Mouse (Mus musculus) frontal cortex, postnatal 10 days (tissue): ENCODE results near the gene Ate1.
"Not testable (repeated sequence)": the region's sequence is repeated elsewhere in the genome, so short reads cannot be mapped to it uniquely, and the experiment has no call there.

Source experiments
- DNase-seq, 2 experiments: peaks; one replicate each; pipeline ENCODE4 v3.0.0; 2022; ENCODE audit warnings: low spot score in 2 of 2, mixed read lengths in 1 of 2

Gene Ate1

DNA sequence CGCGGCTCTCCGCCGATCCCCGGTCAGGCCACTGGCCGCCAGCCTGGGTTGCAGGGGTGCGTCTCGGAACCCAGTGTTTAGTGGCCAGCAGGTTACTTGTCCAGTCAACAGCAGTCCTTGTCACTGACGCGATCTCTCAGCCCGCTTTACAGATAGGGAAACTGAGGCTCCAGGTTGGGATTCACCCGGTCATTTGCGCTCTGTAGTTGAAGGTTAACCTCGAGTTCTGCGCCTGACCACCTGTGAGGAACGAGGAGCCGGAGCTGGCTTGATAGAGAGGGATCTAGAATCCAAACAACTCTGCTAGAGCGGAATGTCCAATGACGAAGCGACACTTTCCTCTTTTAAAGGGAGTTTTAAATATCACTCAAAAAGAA is at the start of gene Ate1:
TSS of gene Ate1 (minus strand) at position 321 of the 377 bp plus-strand sequence.
- no peak for DNase-seq

DNA sequence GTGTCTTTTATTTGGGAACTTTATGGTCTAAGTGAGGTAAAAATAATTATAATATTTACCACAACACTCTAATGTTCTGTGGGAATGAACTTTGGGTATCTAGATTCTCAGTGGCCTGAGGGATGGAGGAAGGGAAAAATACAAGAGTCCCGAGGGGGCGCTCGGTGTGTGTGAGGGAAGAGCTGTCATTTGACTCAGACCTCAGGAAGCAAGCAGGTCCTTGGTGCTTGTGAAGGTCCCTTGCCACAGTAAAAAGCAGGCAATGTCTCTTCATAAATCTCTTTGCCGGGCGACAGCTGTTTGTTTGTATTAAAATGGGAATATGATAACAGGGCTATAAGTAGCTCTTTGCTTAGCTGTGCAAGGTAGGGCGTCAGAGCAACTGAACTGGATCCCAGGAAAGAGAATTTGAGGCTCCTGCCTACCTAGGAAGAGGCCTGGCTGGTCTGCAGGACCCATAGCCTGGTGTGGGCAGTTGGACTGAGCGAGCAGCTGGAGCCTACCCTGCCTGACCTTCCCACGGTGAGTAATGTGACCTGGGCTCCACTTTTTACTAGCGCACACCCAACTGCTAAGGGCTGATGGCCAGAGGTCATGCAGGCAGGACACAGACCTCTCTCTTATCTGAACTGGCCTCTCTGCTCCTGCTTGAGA is 48.7 kb upstream of the Ate1 start:
- DNase-seq: no peak

DNA sequence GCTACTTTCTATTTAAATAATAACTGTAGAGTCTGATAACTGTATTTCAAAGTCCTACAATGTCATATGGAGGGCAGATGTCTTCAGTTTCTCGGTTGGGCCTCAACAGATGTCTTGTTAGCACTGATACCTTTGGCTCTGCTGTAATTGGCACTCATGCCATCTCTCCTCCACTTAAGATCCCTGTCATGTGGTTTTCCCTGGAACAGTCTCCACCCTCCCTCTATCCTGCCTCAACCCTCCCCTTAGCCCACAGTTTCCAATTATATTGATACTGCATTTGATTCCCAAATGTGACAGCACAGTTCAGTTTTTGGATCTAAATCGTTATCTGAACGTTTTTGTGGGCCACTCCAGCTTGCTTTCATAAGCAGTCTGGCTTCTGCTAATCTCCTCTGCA is 44.4 kb upstream of the Ate1 start:
- DNase-seq: no peak

DNA sequence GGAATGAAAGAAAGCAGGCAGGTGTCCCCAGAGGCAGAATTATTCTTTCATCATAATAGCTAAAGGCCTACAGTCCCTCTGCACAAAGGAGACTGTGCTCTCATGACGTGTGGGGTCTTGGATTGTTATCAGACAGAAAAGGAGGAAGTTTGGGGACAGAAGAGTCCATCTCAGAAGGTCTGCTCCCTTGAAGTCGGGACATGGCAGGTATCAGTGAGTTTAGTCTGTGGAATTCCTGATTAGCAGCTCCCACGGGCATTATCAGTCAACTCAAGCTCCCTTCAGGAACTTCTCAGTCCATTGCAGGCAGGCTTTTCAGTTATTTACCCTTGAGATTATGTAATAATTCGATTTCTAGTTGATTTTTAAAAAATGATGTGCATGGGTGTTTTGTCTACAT is 43.7 kb upstream of the Ate1 start:
- no peak for DNase-seq

DNA sequence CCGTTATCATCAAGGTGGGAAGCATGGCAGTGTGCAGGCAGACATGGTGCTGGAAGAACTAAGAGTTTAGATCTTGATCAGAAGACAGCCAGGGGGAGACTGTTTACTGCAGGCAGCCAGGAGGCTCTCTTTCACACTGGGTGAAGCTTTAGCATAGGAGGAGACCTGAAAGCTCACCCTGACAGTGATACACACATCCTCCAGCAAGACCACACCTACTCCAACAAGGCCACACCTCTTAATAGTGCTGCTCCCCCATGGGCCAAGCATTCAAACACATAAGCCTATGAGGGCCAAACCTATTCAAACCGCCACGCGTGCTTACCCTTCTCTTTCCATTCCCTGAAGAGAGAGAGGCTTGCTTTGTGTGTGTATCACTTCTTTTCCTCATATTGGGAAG is 43.1 kb upstream of the Ate1 start:
- DNase-seq: no peak

DNA sequence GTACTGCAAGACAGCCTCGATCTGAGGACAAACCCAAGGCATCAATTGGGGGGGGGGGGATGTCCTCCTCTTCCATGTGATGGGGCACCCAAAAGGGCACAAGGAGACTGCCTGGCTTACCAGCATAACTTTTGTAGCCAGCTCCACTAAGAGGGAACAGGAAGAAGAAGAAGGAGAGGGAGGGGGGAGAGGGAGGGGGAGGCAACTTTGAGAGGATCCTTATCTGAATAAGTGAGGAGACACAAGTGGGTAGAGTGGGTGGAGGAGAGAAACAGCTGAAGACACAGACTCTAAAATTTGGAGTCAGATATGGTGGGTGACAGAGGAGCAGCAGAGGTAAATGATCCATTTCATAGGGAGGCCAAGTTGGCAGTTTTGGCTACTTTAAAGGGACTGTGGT is 40.8 kb upstream of the Ate1 start:
- DNase-seq: no peak

DNA sequence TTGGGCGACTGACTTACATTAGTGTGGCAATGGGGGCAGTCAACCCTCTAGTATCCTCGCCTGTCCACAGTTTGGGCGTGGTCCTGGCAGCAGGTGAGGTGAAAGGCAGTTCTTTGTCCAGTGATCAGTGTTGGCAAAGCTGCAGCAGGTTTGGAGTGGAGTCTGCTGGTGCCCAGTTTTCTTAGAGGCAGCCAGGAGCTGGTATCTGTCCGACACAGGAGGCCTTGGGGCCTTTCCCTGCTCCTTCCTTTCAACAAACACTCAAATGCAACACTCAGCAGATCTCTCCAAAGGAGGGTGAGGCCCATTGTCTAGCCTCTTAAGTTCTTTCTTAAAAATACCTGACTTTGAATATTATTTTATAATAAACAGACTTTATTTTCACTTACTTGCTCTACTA is 38.4 kb upstream of the Ate1 start:
- DNase-seq: no peak

DNA sequence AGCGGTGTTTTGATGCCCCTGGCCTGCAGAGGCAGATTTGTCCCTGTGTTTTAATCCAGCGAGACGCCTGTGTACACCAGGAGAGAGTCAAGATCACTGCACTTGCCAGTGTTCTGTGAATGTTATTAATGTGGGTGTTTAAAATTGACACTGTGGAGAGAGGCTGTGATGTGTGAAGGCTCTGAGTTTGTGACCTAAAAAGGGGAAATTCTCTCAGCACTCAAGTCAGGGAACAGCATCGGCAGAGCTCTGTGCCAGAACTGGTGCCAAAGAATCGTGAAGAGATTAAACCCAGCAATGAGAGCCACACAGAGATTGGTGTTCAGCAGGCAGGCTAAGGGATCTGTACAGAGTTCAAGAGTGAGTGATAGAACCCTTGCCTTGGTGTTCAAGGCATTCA is 35.4 kb upstream of the Ate1 start:
- DNase-seq: no peak

DNA sequence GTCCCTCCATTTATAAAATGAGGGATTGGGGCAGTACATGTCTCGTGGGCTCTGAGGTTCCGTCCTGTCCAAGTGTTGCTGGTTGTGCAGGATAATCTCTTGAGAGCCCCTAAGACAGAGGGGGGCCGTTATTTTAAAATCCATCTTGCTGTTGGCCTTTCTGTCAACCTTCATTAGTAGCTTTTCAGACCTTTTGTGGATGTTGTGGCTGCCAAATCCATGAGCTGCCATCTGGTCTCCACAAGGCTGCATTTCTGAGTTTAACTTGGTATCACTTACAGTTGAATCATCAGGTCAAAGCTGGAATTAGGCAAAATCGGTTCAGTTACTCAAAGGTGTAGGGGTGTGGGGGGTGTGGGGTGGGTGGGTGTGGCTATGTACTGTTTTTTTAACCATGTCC is 33.2 kb upstream of the Ate1 start:
- no peak for DNase-seq

DNA sequence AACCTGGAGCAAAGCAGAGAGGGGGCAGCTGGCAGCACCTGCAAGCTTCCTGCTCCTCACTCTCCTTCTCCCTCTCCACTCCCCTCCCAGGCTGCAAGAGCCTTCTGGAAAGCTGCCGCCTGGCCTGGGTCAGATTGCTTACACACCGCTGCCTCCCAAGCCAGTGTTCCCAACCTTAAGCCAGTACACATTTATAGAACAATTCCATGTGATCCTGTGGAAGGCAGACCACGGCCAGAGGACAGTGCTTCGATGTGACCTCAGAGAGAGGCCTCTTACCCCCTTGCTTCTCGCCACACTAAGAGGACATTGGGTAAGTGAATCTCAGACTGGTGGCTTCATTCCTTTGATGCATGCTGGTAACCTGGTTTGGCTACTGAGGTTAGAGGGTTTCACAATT is 32.6 kb upstream of the Ate1 start:
- DNase-seq: no peak

DNA sequence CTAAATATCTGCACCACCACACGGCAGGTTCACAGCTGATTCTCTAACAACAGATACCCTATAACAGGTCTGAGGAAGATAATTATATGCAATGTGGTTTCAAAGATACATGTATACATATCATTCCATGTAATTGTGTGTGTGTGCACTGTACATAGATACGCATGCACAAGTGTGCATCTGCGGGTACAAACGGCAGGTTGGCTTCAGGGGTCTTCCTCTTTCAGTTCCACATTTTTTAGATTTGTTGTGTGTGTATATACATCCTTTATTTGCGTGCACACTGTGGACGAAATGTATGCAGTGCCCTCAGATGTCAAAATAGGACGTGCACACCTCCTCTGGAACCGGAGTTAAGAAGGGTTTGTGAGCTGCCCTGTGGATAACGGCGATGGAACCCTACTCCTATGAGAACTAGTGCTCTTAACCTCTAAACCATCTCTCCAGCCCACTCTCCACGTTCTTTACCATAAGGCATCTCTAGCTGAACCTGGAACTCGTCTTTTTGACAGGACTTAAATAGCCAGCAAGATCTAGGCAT is 27.5 kb upstream of the Ate1 start:
- DNase-seq: no peak

DNA sequence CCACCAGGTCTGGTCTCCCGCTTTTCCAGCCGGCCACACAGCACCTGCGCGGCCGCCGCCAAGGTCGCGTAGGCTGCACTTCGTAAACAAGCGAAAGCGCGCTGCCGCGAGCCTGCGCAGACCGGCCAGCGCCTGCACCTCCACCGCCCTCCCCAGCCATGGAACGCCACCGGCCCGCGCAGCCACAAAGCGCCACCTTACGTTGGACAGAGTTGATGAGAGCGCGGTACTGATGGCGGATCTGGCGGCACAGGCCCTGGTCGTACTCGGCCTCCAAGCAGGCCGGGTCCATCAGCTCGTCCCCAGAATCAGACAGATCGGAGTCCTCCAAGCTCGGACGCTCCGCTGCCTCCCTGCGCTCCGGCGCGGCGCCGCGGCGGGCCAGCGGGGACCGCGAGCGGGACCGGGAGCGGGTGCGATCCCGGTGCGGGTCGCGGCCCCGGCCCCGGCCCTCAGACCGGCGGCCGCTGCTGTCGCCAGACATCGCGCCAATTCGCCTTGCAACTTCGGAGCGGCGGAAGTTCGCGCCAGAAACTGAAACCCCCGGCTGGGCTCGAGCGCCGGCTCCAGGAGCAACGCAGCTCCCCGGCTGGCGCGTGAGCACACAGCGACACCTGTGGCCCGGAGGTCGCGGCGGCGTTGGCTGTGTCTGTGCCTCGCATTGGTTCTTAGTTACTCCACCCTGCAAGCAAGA is 26.8 kb upstream of the Ate1 start:
- peak; percentile 76 to 88 for DNase-seq

DNA sequence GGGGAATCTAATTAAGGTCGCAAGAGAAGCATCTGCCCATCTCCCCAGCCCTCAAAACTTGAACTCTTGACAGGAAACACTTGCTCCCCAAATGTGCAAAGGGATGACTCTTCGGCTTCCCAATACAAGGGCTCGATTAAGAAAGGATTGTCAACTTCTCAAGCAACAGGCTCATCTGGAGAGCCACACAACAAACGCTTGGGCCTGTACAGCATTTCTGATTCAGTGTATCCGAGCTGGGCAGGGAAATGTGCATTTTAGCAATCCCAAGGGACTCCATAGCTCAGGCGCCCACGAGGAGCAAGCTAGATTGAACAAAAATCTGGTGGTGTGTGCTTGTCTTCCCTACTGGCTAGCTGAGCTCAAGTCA is 26.2 kb upstream of the Ate1 start:
- DNase-seq: no peak

DNA sequence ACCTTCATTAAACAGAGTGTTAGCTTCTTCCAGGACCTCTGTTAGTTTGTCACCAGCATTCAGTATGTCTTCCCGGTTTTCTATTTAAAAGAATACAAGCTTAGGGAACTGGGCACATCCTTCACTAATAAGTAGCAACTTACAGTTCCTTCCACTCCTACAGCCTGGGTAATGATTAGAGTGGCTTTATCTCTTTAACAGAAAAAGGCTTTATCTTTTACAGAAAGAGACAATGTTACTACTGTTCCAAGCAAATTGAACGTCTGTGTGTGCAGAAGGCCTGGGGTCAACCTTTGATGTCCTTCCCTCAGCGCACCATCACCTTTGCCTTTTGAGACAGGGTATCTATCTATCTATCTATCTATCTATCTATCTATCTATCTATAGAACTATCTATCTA is 25.7 kb upstream of the Ate1 start:
- no peak for DNase-seq

DNA sequence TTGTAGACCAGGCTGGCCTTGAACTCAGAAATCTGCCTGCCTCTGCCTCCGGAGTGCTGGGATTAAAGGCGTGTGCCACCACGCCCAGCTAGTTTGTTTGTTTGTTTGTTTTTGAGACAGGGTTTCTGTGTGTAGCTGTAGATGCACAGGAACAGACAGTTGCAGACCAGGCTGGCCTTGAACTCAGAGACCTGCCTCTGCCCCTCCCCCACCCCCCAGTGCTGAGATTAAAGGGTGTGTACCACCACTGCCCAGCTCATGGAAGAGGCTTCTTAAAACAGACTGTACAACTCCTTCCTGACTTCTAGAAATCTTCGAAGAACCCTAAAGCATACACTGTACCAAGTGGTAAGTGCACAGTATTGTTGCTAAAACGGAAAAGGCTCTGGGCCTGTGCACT is 25.2 kb upstream of the Ate1 start:
- no peak for DNase-seq

DNA sequence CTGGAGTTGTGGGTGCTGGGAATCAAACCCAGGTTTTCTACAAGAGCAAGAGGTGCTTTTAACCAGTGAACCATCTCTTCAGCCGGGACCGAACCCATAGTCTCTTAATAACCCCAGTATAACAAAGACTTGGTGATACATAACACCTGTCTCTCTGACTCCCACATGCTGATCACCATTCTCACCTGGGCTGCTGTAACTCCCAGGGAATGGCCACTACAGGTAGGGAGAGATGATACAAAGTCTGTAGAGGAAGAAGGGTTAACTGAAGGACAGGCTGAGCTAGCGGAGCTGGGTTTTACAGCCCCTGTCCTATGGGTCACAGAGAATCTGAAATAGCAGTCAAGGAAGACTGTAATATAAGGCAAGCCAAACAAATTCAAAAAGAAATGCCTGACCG is 23.0 kb upstream of the Ate1 start:
- DNase-seq: no peak

DNA sequence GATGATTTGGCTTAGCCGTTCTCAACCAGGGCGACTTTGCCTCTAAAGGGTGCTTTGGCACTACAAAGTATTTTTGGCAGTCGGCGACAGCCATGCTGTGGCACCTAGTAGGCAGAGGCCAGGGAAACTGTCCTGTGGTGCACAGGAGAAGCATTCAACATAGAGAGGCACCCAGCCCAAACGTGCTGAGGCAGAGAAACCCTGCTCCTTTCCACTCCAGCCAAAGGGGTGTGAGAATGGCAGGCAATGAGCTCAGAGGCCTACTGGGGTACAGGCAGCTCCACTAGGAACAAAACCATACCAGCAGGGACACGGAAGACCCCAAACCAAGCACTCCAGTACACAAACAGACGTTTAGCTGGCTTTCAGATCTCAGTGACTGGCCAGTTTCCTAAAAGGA is 20.0 kb upstream of the Ate1 start:
- DNase-seq: no peak

DNA sequence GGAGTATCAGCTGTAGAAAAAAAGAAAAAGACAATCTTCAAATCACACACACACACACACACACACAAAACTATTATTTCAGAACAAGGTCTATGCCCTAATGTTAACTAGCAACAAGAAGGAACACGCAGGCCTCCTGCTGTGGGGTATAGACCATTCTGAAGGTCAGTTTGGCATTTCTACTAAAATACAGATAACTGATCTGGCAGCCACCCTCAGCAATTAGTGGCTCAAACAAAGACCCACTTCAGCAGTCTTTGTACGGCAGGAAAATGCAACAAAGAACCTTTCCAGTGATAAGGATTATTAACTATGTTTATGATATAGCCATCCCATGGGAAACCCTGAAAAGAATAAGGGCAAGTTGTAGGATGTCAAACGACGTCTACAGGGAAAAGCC is 16.9 kb upstream of the Ate1 start:
- no peak for DNase-seq

DNA sequence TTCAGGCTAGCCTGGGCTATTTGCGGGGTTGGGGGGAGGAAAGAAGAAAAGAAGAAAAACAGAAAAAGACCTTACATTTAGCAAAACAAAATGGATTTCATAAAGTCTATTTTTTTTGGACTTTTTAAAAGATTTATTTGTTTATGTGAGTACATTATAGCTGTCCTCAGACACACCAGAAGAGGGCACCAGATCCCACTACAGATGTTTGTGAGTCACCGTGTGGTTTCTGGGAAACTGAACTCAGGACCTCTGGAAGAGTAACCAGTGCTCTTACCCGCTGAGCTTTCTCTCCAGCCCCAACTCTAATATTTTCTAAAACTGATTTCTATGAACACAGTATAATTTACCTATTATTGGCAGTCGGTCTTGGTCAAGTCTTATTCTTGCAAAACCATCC is 15.0 kb upstream of the Ate1 start:
- DNase-seq: no peak

DNA sequence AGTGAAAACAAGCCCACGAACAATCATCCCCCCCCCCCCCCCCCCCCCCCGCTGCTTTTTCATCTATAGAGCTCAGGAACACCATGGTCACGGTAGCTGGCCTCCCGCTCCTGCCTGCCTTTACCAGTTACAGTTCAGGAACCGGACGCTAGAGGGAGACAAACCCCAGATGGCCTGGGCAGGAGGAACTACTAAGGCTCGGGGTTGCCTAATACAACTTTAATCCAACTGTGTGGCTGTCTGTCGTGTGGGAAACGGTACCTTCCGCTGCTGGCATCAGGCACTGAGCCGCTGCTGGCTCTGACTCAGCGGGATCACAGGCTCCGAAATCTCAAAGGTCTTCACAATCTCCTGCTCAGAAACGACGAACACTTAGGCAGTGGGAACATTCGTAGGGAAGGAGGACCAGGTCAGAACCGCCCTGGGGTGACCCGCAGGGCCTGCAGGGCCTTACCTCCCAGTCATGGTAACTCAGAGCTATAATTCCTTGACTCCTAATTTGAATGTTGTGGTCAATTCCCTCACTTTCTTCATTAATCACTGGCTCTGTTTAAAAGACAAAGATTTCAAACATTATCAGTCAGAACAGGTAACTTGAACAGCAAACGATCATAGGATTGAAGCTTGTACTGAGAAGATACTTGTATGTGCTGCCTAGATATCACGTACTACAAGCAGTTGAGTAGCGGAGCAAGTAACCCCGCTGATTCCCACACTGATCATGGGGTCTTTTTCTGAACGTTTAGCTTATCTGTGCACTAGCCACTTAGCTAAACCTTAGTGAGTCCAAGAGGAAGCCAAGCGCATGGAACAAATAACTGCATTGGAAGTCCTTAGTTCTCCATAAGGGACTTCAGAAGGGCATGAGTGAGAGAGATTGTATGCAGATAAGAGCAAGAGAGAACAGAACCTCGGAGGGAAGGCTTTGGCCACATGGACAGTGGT is 13.4 kb upstream of the Ate1 start:
- DNase-seq: peak; percentile 59 to 80

DNA sequence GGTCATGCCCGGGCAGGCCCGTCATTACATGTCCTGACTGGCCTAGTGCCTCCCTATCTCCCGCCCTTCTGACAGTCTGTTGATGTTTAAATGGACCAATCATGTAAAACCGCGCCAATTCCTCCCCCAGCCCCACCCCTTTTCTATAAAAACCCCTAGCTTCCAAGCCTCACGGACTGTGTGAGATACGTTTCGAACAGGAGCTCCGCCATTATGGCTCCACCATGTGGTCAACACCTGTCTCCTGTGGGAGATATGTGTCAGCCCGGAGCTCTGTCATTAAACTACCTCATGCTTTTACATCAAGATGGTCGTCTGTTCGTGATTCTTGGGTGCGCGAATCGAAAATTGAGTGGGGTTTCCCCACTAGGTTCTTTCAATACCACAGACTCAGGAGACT is 11.0 kb upstream of the Ate1 start:
- not testable (repeated sequence) for DNase-seq

DNA sequence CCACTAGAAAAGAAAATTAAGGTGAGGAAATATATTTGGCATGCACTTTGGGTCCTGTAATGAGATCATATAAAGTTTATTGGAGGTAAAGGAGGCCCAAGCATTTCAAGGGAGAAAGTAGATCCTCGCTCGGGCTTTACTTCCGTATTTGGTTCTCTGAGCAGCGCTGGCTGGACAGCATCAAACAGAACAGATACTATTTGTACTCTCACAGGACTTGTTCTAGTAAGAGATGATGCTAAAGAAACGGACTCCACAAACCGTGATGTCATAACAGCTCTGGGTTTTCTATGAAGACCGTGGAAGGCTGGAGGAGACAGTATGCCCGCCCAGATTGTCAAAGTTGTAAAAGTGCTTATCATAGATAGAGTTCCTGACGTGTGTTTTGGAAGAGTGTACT is 7.1 kb upstream of the Ate1 start:
- DNase-seq: no peak

DNA sequence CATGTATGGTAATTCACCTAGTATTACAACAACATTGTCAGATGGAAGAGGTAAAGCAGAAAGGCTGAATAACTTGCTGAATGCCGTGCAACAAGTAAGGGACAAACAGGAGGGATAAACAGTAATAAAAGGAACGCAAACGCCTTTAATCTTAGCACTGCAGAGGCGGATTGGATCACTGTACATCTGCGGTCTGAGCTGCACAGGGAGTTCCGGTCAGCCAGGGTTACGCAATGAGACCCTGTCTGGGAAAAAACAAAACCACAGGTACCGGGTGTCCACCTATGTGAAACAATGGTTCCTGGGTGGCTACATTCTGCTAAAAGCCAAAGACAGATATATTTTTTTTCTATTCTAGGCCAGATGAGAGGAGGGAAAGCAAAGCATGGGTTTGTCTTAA is 3.3 kb upstream of the Ate1 start:
- no peak for DNase-seq
